Mouse (Mus musculus): ENCODE data around the gene Gm42791.

Gene Gm42791

DNA sequence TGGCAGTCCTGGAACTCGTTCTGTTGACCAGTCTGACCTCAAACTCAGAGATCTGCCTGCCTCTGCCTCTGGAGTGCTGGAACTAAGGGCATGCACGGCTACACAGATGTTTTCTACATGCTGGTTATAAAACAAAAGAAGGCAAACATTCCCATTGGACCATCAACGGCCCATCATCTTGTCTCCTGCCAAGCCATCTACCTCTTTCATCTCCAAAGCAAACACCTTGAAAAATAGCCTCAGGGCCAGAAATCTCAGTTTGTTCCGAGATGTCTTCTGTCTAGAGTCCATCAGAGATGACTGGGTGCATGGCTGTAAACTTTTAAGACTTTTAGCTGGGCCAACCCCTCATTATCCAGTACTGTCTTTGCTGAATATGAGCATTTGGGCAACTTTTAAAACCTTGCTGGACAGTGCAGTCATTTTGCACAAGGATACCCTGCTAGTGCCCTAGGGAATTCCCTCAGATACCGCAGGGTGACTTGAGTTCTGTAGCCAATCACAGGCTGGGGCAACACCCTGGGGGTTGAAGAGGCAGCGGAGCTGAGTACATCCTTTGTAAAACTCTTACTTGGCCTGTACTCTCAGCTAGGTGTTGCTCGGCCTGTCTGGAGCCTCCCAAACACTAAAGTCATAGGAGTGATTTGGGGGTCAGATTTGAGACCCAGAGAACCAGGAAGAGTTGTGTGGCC lies 19.0 kb upstream of the Gm42791 start:
- intact Hi-C loops (cut with DNase I) = no loop called here

DNA sequence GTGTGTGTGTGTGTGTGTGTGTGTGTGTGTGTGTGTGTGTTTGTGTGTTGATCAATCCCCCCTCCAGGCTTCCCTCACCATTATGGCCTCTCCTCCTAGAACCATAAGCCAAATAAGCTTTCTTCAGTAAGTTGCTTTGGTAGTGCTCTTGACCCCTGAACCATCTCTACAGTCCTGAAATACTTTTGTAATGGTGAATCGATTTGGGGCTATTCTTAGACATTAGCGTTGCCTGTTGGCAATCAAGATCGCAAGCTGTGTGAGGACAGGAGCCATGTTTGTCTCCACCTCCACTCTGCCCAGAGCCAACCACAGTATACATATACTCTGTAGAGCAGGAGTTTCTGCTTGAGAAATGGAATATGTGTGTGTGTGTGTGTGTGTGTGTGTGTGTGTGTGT lies 14.2 kb upstream of the Gm42791 start:
- intact Hi-C loops (cut with DNase I) = loop anchor here (5.0 kb wide), 1 partner anchor 33 kb away; no protein-coding TSS in a partner anchor

DNA sequence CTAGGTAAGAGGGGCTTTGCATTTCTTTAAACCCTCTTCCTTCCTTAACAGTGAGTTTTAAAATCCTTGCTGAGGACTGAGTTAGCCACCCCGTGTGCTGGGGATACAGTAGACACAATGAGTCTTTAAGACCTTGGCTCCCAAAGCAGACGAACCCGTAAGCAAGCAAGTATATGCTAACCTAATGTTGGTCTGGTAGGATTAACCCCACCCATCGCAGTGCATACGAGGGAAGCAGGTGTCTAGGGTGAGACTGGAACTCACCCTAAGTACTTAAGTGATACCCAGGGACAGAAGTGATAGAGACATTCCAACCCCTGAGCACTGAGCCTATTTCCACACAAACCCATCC lies 12.3 kb upstream of the Gm42791 start:
- intact Hi-C loops (cut with DNase I) = loop anchor here (5.0 kb wide), 1 partner anchor 35 kb away; no protein-coding TSS in a partner anchor

DNA sequence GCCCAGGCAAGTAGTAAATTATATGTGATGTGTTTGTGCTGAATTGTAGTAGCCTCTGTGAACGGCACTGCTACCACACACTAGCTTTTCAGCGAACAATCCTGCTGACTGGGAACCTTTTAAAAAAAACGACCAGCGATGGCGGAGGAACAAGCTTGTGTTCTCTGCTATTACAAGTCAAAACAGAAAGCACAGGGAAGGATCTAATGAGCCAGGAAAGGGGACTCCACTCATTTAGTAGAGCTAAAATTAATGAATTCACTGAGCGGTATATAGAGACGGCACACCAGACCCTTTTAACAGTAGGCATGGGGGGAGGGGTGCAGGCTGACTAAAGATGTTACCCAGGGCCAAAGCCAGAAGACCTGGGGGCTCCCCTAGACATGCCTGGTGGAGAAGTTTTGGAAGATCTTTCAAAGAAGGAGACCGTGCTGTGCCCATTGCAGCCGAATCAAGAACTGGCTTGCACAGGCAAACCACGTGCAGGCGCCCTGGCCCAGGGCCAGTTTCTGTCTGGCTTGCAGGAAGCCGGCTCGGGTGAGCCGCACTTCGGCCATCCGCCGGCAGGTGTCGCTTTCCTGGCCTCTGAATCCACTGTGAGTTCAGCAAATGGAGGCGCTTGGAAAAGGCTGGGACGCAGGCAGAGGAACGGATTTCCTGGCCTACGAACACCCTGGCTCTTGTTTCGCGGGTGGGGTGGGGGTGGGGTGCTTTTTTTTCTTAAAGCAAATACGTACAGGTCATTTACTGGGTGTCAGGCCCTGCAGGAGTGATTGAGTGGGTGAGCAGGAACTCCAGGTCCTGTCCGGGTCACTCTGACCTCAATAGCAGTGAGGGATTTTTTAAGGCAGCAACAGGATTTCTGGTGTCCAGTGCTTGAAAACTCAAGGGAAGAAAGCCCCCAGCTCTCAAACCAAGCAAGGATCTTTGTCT lies 11.7 kb upstream of the Gm42791 start:
- intact Hi-C loops (cut with DNase I) = loop anchor here (5.0 kb wide), 1 partner anchor 36 kb away; no protein-coding TSS in a partner anchor

DNA sequence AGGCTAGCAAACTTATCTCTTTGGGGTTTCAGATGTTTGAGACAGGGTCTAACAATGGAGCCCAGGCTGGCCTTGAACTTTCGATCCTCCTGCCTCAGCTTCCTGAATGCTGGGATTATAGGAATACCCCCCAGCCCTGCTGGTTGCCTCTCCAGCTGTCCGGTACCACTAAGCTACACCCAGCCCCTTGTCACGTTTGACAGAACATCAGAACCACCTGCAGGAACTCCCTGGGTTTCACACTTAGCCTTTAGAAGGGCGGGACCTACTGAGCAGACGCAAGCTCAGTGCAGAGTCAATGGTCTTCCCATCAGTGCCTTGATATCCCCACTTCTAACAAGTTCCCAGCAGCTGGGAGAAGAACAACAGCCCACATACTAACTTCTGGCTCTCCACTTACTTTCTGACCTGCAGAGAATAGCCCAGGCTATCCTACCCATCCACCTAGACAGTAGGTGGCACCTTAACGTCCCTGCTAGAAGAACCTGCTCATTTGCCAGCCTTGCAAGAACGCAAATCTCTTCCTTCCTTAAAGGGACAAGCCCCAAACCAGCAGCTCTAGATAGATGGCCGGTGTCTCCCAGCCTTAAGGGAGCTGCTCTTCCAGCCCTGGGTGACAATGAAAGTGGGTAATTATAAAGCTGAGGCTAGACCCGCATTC lies 10.9 kb upstream of the Gm42791 start:
- intact Hi-C loops (cut with DNase I) = loop anchor here (5.0 kb wide), 1 partner anchor 36 kb away; no protein-coding TSS in a partner anchor

DNA sequence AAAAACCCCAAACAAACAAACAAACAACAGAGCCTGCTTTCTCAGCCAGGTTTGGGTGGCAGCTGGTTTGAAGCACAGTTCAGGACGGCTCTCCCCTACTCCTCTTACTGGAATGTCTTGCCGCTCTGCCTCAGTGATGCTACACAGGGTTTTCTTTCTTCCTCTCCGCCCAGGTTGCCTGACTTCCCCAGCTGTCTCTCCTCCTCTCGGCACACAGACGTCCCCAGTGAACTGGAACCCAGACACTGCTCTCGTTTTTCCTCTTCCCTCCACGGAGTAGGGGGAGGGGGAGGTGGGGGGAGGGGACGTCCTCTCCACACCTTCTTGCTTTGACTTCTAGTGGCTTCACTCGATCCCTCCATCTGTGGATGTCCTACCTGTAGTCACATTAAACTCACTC lies 10.1 kb upstream of the Gm42791 start:
- intact Hi-C loops (cut with DNase I) = loop anchor here (5.0 kb wide), 1 partner anchor 37 kb away; no protein-coding TSS in a partner anchor

DNA sequence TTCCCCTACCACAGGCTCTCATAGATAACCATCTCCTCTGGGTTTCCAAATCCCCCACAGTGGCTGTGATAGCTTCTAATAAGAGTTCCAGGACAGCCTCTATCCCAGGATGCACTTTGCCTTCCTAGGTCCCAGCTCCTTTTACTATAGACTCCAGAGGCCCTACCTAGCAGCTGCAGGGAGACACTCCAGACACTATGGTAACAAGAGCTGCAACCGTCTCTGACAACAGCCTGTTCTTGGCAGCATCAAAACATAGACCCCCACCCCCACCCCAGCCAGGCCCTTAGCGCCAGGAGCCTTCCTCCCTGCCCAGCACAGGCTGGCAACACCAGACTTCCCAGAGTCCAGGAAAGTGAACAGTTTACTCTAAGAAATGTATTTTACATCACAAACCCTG lies 8.2 kb upstream of the Gm42791 start:
- intact Hi-C loops (cut with DNase I) = no loop called here

DNA sequence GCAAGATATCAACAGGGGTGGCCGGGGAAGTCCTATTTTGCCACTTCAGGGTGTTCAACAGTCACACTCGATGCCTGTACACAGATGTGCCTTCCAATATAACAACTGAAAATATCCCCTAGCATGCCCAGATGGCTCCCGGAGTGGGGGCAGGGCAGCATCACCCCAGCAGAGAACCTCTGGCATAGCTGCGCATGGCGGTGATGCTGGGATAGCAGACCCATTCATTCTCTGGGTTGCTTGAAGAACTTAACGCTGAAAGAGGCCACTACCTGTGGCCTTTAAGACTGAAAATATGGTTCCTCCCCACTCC lies 7.8 kb upstream of the Gm42791 start:
- intact Hi-C loops (cut with DNase I) = no loop called here

DNA sequence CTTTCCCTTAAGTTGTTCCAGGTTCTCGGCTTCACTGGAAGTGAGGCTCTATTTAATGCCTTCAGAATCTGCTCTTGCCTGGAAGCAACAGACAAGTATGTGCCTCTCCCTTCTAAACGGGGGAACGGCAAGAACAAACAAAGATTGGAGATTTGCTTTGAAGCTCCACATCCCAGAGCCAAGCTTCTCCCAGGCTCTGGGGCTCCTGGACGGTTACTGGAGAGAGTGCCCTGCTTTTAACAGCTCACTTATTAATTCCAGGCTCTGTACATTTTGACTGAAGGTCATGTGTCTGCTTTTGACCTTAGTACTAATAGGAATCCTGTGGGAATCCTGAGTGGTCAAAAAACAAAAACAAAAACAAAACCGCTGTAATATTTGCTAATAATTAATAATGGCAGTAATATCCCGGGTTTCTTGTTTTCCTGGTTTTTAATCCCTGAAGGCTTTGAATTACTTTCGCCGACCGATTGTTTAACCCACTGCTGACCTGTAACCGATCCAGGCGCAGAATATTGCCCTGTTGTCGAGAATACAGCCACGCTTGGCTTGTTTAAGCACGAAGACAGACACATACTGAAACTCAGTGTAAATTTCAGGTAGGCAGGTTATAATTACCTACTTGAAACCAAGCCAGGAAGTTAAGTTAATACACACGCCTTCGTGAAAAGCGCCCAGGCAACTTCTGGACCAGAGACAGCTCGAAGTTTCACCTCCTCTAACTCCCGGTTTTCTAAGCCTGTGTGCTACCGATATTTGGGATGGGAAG lies 7.3 kb upstream of the Gm42791 start:
- intact Hi-C loops (cut with DNase I) = no loop called here

DNA sequence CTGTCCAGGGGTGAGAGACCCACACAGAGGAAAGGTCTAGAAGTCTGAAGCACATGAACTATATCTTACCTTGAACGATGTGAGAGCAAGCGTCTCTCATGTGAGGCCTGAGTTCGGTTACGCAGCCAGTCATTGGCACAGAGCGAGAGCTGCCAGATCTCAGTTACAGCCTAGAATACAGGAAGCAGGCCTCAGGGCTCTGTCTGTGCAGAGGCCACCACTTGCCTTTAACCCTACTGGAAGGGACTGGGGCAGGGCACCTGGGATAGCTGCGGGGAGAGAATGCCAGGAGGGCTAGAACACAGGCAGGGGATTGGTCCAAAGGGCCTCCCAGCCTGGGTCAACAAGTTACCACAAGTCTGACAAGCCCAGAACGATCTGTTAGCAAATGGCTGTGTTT lies 4.9 kb upstream of the Gm42791 start:
- intact Hi-C loops (cut with DNase I) = no loop called here

DNA sequence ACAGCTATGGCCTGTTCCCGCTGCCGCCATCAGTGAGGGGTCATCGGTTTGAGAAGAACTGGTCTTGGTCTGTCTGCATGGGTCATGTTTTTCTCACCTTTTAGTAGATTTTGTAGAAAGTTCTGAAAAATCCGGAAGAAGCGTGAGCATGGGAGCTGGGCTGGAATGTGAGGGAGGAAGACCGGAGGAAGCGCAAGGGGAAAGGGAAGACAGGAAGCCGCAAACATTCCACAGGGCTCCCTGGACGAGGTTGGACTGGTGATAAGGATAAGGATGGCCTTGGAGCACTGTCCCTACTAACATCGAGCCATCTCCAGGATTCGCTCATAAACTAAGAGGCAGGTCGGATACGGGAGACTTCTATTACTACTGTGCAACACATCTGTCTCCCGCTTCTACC lies 3.6 kb upstream of the Gm42791 start:
- intact Hi-C loops (cut with DNase I) = no loop called here

DNA sequence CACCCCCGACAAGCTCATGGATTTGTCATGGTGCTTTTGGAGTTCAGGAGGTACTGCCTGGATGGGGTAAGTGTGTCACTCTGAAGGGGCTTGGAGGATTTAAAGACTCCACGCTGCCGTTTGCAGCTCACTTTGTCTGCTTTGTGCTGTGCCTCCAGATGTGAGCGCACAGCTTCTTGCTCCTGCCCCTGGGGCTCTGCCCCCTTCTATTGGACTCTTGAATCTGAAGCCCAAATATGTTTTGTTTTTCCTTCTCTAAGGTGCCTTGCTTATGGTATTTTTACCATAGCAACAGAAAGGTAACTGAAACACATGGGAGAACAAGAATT lies 1.7 kb upstream of the Gm42791 start:
- intact Hi-C loops (cut with DNase I) = no loop called here

DNA sequence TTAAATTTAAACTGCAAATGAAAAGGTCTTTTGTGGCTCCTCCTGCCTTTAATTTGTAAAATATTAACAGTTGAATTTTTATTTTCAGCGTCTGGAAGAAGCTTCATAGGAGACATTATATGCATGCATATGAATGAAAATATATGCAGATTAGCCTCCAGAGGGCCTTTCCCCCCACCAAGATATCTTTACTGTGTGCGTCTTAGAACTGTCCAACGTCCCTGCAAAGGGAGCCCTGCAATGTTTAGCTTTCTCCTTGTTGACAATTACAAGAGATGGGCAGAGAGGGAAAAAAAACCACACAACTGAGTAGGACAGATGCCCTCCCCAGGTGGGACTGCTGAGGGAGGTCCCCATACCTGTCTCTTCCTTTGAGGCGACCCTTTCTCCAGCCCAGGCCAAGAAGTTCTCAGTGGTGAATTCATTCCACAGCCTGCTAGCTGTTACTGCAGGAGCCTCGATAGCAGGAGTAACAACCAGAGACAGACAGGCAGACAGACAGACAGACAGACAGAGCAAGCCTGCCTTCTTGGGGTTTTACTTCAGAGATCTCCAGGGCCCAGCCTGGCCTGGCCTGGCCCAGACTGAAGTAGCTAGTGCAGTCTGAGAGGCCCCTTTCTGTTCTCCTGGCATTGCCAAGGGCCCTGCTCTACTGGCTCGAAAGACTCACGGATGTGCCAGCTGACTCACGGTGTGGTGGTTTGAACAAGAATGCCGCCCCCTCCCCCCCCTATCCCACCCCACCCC lies 1.2 kb upstream of the Gm42791 start:
- intact Hi-C loops (cut with DNase I) = no loop called here

DNA sequence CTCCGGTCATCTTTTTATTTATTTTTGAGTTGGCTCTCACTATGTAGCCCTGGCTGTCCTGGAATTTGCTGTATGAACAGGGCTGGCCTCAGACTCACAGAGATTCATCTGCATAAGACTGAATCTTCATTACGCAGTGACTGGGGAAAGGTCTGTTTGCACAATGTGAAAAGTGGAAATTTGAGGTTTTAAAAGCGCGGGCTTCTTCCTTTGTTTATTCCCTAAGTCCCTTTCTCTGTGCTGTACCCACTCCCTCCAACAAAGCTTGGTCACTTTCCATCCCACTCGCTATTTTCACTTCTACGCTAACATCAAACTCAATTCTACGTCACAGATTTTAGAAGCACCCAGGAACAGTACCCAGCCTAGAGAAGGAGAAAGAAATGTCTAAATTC lies 639 bp downstream of the Gm42791 start:
- intact Hi-C loops (cut with DNase I) = loop anchor here (5.0 kb wide), 1 partner anchor 42 kb away; no protein-coding TSS in a partner anchor

DNA sequence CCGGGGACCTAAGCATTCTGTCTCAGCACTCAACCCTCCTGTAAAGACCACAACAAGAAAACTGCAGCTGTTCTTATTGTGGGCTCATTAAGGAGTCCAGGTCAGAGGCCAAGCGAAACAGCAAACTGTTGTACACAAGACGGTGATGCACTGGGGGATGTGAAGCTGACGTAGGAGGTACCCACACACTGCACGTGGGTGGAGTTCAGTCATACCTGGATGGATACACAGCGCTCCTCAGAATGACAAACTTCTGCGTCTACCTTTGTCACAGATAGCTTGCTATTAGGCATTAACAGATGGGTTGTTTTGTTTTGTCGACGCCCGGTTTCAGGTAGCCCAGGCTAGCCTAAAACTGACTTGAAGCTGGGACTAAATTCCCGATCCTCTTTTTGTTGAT lies 2.3 kb downstream of the Gm42791 start:
- intact Hi-C loops (cut with DNase I) = loop anchor here (5.0 kb wide), 1 partner anchor 40 kb away; no protein-coding TSS in a partner anchor

DNA sequence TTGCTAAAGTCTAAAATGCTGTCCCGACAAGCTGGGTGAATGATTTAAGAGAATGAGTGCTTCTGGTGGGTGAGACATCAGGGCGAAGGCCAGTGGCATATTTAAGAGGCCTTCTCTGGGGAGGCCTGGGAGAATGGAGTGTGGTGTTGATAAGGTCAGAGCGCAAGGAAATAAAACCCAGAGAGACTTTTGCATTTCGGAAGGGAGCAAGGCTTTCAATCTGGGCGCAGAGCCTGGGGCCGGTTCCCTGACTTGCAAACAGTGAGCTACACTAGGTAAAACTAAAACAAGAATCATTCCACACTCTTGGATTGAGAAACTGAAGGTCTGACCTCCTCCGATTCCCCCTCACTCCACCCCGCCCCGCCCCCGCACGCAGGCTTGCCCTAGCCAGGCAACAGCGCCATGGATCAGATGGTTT lies 4.0 kb downstream of the Gm42791 start:
- intact Hi-C loops (cut with DNase I) = loop anchor here (5.0 kb wide), 1 partner anchor 39 kb away; no protein-coding TSS in a partner anchor

DNA sequence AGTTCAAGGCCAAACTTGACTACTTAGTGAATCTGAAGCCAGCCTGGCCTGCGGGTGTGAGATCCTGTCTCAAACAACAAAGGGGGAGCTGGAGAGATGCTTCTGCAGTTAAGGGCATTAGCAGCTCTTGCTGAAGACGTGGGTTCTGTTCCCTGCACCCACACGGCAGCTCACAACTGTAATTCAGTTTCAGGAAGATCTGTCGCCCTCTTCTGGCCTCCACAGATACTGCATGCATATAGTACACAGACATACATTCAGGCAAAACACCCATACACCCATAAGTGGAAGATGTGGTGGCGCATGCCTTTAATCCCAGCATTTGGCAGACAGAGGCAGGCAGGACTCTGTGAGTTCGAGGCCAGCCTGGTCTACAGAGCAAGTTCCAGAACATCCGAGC lies 5.5 kb downstream of the Gm42791 start:
- intact Hi-C loops (cut with DNase I) = no loop called here

DNA sequence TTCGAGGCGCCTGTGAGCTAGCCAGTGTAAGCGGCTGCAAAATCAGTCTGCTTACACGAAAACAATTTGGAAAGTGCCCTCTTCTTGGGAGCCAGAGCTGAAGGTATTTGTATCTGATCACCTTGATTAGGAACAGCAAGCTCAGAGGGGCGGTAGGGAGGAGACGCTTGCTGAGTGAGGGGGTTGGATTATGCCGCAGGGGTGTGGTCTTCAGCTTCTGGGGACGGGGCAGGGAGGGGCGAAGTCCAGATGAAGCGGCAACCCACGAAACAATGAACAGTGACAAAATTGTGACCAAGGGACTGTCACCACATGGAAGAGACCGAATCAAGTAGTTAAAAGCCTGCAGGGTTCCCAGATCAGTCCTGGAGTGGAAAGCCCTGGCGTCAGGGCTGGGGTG lies 10.0 kb downstream of the Gm42791 start:
- intact Hi-C loops (cut with DNase I) = no loop called here

DNA sequence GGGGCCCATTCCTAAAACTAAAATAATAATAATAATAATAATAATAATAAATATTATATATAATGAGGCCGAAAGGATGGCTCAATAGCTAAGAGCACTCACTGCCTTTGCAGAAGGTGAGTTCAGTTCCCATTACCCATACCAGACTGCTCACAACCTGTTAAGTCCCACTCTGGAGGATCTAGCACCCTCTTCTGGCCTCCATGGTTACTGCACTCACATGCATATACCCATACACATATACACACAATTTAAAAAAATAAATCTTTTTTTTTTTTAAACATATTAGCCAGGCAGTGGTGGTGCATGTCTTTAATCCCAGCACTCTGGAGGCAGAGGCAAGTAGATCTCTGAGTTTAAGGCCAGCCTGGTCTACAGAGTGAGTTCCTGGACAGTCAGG lies 11.3 kb downstream of the Gm42791 start:
- intact Hi-C loops (cut with DNase I) = no loop called here

DNA sequence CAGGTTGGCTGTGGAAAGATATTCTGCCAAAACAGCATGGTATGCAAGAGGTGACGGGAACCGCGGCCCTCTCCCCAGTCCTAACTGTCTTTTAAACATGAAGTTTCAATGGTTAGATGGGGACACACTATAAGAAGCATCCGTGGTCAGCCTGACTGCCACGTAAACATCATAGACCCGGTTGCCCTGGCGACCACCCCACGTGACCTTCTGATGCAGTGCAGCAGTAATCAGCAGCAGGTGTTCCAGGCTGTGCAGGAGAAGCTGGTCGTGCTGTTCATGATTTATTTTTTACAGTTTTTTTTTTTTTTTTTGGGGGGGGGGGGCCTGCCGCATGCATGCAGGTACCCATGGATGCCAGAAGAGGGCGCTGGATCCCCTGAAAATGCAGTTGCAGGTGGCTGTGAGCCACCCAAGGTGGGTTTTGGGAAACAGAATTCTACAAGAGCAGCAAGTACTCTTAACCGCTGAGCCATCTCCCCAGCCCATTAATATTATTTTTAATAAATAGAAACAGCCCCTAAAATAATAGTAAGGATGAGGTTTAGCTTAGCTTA lies 11.8 kb downstream of the Gm42791 start:
- intact Hi-C loops (cut with DNase I) = no loop called here

All from adrenal gland (tissue).